Mouse (Mus musculus) mouse trophoblast stem cell (cell line): ENCODE results near the gene Marc2.

Experiments
- in situ Hi-C, 2 experiments: fragments of 300-500 bp; cut with MseI, MboI; formaldehyde crosslinking; loops; 2 replicates in 1 of 2; 3 replicates in 1 of 2; pipeline ENCODE4 v1.15.1; 2025

The Marc2 gene

GRCm38 (mm10) chr1:184809578-184810001, 36.7 kb downstream of the Marc2 start:
- in situ Hi-C loops, result no loop called here

GRCm38 (mm10) chr1:184808418-184809012, 37.7 kb downstream of the Marc2 start:
- in situ Hi-C loops, result no loop called here

DNA sequence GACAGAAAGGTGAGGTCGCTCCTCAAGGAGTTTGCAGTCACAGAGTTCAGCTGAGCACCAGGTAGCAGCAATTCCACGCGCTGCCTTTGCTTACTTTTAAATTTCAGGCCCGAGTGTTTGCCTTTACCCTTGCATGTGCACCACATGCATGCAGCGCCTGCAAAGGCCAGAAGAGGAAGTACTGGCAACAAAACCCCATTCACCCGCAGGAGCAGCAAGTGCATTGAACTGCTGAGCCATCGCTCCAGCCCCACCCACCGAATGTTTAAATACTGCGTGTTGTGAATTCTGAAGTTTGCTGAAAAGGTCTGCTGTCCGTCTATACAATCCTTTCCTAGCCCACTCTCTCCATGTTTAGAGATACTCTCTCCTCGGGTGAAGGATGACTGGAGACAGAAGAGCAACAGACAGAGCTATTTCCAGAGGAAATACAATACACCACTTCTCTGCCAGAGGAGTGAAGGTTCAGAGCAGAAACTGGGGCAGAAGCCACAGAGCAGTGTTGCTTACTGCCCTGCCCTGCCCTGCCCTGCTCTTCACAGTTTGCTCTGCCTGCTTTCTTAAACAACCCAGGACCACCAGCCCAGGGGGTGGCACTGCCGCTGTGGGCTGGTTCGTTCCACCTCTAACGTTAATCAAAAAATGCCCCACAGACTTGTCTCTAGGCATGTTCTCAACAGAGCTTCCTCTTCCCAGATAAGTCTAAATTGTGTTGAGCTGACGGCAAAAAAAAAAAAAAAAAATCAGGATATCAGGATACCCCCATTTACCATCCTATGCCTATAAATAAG, 38.4 kb downstream of the Marc2 start:
- in situ Hi-C loops, result no loop called here

DNA sequence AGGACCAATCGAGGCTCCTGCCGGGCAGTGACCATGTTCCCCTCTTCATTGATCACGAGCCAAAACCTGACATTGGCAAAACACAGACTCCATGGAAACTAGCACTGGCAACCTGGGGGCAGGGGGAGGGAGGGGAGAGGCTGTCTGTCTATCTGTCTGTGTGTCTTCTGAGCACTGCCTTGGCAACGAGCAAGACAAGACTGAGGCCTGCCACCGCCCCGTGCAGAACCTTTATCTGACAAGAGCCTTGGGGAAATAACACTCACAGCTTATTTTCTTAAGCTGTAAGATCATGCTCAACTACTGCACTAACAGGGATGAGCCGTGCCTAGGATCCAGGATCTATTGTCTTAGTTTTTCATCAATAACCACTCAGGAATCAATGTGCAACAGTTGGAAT, 39.1 kb downstream of the Marc2 start:
- in situ Hi-C loops, result no loop called here

- in situ Hi-C loops, result no loop called here
These were observed 40.5 kb downstream of the Marc2 start for GRCm38 (mm10) chr1:184805749-184806148.

- in situ Hi-C loops, result no loop called here
These were observed 52.9 kb downstream of the Marc2 start for GRCm38 (mm10) chr1:184793163-184793876.

- in situ Hi-C loops, result no loop called here
These were observed 55.1 kb downstream of the Marc2 start for GRCm38 (mm10) chr1:184791109-184791508.

- in situ Hi-C loops, result no loop called here
These were observed 59.7 kb downstream of the Marc2 start for GRCm38 (mm10) chr1:184786376-184787151.

- in situ Hi-C loops, result no loop called here
These were observed 62.6 kb downstream of the Marc2 start for GRCm38 (mm10) chr1:184783641-184784040.

- in situ Hi-C loops, result no loop called here
These were observed 64.1 kb downstream of the Marc2 start for GRCm38 (mm10) chr1:184782161-184782513.

DNA sequence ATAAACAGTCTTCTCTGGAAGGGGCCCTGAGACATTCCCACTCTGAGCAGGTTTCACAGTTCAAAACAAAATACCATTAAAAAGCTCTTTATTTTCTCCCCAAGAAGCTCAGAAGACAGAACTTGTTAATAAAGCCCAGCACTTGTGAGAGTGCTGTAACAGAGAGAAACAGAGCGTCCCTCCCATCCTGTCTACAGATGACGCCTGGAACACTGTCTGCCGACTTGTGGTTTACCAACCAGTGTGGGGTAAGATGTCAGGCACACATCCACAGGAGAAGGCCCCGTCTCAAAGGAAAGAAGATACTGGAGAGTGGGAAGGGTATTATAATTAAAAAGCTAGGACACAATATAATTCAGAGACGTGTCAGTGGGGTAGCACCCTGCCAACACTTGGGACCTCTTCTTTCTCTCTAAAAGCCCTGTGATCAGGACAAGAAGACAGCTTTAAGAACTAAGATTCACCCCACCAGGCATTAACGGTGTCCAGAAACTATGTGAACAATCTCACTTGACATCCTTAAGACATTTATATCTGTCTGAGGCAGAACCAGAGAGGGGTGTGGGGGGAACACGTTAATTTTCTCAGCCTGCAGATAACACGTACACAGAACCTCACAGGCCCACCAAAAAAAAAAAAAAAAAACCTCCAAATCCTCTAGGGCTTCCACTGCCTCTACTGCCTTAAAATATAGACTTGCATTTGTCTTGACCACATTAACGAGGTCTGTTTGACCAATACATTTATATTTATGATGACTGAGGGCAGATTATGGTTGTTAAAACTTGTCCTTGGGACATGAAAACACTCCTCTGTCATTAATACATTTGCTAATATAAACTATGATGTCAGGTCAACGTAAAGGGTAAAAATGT, 64.7 kb downstream of the Marc2 start:
- in situ Hi-C loops, result no loop called here

DNA sequence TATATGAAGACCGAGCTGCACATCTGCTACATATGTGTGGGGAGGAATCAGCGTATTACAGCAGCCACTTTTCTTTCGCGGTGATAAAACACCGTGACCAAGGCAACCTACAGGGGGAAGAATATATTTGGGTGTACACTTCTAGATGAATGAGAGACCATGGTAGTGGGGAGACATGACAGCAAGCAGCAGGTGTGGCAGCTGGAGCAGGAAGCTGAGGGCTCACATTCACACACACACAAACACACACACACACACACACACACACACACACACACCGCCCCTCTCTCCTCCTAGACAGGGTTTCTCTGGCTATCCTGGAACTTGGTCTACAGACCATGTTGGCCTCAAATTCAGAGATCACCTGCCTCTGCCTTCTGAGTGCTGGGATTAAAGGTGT, 68.1 kb downstream of the Marc2 start:
- in situ Hi-C loops, result no loop called here

DNA sequence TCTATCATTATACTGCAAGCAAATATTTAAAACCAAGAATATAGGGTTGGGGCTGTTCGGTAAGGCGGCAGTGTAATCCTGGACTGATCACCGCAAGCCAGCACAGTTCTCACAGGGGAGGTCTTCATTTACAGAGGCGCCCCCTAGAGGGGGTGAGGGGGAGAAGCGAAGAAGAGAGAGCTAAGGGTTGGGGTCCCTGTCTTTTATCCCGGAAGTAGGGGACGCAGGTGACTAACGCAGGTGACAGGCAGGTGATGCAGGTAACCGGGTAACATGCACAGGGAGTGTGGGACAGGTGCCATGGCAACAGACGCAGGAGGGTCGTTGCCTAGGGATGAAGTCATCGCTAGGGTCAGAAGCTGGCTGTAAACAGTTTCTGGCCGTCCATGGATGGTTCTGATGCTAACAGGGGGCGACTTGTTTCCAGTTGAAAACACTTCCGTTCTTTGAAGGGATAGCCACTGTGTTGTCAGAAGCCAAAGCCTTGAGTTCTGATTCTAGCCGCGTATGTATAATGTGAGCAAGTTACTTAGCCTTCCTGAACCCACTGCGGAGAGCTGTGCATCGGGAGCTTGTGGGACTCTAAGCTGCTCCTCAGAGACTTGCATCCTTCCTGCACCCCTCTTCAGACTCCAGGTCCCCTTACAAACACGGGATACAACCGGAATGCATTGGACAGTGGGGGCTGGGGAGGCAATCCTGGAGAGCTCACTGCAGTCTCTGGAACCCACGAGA, 69.0 kb downstream of the Marc2 start:
- in situ Hi-C loops, result no loop called here

- in situ Hi-C loops, result no loop called here
These were observed 71.0 kb downstream of the Marc2 start for GRCm38 (mm10) chr1:184775289-184775688.

DNA sequence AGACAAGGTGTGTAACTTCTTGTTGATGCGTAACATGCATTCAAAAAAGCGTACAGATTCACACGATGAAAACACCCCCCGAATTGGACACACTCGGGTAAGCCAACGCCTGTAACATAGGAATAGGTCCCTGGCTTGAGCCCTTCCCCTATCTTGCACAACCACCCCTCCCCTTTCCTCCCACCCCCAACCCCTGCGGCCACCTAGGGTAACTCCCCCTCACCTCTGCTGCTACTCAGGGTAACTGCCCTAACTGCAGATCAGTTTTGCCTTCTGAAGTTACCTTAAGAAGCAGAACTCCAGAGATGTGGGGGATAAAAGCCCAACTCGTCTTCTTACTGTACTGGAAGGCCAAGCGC, 74.4 kb downstream of the Marc2 start:
- in situ Hi-C loops, result no loop called here

DNA sequence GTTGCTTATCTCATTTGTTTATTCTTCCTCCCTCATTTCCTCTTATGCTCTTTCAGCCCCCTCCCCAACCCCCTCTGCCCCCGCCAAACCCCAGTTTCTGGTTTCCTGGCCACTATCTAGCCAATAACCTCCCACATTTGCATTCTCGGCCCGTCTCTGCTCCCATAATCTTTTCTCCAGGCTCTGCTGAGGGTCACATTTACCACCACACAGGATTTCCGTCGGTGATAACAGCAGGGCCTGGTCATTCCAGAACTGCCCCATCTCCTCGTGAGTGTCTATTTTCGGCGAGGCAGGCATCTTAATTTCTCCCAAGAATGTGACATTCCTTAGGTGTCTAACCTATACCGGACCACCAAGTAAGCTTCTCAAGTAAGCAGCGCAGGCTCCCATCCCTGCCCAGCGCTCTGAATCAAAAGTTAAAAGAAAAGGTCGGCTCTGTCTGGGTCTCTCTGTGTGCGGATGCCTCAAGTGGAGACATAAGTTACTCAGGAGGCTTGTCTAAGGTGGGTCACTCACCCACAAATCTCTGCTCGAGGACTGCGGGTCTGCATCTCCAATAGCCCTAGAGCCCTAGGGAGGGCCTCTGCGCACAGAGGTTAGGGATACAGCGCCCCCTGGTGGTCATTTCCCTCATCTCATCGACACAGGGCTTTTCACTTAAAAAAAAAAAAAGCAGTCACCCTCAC, 74.9 kb downstream of the Marc2 start:
- in situ Hi-C loops, result no loop called here

DNA sequence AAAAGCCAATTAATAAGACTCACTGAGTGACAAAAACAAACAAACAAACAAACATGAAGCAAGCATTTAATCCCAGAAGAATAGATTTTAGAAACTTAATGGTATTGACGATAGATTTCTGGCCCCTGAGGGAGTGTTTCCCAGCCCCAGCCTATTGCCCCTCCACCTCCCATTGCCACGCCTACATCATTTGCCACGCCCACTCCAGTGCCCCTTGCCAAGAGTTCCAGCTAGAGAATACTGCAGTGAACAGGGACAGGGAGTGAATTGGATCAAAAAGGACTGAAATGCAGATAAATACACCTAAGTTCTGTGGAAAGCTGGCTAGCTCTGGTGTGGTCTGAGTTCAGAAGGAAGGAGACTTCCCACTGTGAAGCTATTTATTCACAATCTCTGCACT, 82.4 kb downstream of the Marc2 start:
- in situ Hi-C loops, result no loop called here
